Mouse (Mus musculus) forebrain, embryonic 13.5 days (tissue): ENCODE measurements around the gene Med13l. TPM values are rescaled to one million over a fixed set of nuclear protein-coding genes. Genes with fewer than 3 reads are reported as not detected.

ENCODE experiments used
- ATAC-seq: fragments of 200-750 bp; cut with Nextera tagmentation; 2 replicates; pipeline ENCODE4 v1.8.0; 2017
- H3K27ac ChIP-seq: fragments of 300-500 bp; sonication (generic); 2 replicates; pipeline ENCODE4 v1.5.1; 2015; ENCODE audit warnings: inconsistent platforms, mild to moderate bottlenecking, moderate library complexity
- H3K27me3 ChIP-seq: fragments of 300-500 bp; sonication (generic); 2 replicates; pipeline ENCODE4 v1.6.1; 2015; ENCODE audit warnings: mild to moderate bottlenecking, inconsistent platforms
- H3K36me3 ChIP-seq: fragments of 300-500 bp; sonication (generic); 2 replicates; pipeline ENCODE4 v1.6.1; 2015; ENCODE audit warnings: mild to moderate bottlenecking, inconsistent platforms; ENCODE audit not compliant: poor library complexity, severe bottlenecking
- H3K4me1 ChIP-seq: fragments of 300-500 bp; sonication (generic); 2 replicates; pipeline ENCODE4 v1.6.1; 2015; ENCODE audit warnings: inconsistent platforms
- H3K4me2 ChIP-seq: fragments of 300-500 bp; sonication (generic); 2 replicates; pipeline ENCODE4 v1.6.1; 2015; ENCODE audit warnings: inconsistent platforms, mild to moderate bottlenecking, moderate library complexity
- H3K4me3 ChIP-seq: fragments of 300-500 bp; sonication (generic); 2 replicates; pipeline ENCODE4 v1.5.1; 2015; ENCODE audit warnings: mild to moderate bottlenecking, inconsistent platforms
- H3K9ac ChIP-seq: fragments of 300-500 bp; sonication (generic); 2 replicates; pipeline ENCODE4 v1.6.1; 2015; ENCODE audit warnings: mild to moderate bottlenecking, inconsistent platforms
- H3K9me3 ChIP-seq: fragments of 300-500 bp; sonication (generic); replicated peaks from 2 replicates; pipeline ENCODE4 v1.6.1; 2016; ENCODE audit warnings: inconsistent platforms
- WGBS: fragments of 180-500 bp; shearing (Covaris S2); methylation state at CpG from one replicate; pipeline ENCODE4 v1.1.7; 2015; 5-methylcytosine and 5-hydroxymethylcytosine counted together
- polyA plus RNA-seq: library from polyadenylated mRNA; unstranded; fragments of >200 nt; fragmentation: Nextera tagmentation; extraction: Ambion mirVana; gene quantifications from 2 replicates; pipeline ENCODE4 v1.2.1, GENCODE M21; 2015

The Med13l gene
- polyA plus RNA-seq, 1 experiment from 2014 or later: 17.8 TPM

DNA sequence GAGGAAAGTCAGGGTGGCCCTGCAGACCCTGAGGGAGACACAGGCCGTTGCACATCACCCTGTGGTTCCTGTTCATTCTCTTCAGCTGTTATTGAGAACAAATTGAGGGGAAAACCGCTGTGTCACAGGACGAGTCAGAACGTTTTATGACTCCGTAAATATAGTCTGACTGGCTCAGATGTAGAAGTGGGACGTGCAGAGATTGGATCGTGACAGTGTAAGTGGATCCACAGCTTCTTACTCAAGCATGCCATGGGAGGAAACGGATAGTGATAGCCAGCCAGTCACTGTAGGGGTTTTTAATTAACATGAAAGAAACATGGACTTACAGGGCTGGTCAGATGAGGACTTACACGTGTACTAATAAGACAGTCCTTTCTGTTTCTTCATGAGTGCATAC, 174.0 kb downstream of the Med13l start:
- no peaks in the 10 kb centered on the region for H3K27me3 ChIP-seq
- no peak overlapping the region for H3K27ac ChIP-seq
- H3K9ac ChIP-seq: no peak overlapping the region
- no peak overlapping the region for H3K4me2 ChIP-seq
- no peaks in the 10 kb centered on the region for H3K9me3 ChIP-seq
- H3K4me1 ChIP-seq: peaks cover 4% of the 10 kb centered on the region; the same call in 1 of the 2 replicates
- WGBS: 78% methylated on average over 9 of the region's 9 CpGs
- no peak overlapping the region for H3K4me3 ChIP-seq
- peaks cover 75% of the 10 kb centered on the region for H3K36me3 ChIP-seq
- no peak for ATAC-seq

DNA sequence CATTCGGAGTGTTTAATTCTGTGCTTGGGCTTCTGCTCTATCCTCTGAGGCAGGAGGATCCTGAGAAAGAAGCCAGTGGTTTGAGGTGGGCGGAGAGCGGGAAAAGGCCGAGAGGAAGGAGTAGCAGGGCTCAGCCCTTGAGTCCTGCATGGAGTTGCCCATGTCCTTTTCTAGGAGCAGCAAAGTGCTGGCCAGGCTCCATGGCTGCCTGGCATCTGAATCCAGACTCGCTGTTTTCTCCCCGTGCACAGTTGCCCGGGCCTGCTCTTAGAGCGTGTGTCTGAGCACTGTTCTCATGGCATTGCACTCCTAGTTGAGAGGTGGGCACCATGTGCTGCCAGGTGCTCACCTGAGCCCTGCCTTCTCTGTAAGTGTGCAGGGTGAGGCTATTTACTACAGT, 175.3 kb downstream of the Med13l start:
- H3K27ac ChIP-seq: no peak overlapping the region
- H3K4me3 ChIP-seq: no peak overlapping the region
- 94% methylated on average over 8 of the region's 8 CpGs for WGBS
- peaks cover 4% of the 10 kb centered on the region; the same call in 1 of the 2 replicates for H3K4me1 ChIP-seq
- ATAC-seq: no peak
- H3K27me3 ChIP-seq: no peaks in the 10 kb centered on the region
- peaks cover 76% of the 10 kb centered on the region for H3K36me3 ChIP-seq
- H3K9me3 ChIP-seq: peaks cover 9% of the 10 kb centered on the region
- H3K4me2 ChIP-seq: no peak overlapping the region
- no peak overlapping the region for H3K9ac ChIP-seq

DNA sequence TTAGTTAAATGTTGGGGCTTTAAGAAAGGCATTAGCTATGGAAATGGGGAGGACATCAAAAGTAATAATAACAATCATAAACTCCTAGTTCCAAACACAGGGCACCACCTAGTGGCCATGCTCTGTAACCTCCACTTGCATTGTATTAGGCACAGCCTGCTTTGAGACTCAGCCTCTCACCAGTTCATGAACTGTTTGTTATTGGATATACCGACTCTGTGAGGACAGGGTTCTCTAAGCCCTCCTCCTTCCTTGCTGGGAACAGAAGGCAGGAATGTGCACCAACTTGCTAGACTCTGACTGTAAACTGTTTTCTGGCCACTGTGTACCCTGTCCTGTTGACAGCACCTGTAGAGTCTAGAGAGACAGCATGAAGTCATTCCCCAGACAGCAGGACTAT, 177.1 kb downstream of the Med13l start:
- H3K9me3 ChIP-seq: peaks cover 9% of the 10 kb centered on the region
- no peaks in the 10 kb centered on the region for H3K4me1 ChIP-seq
- H3K4me2 ChIP-seq: no peak overlapping the region
- no peak overlapping the region for H3K9ac ChIP-seq
- H3K4me3 ChIP-seq: no peak overlapping the region
- 59% methylated on average over 1 of the region's 1 CpGs for WGBS
- peaks cover 80% of the 10 kb centered on the region for H3K36me3 ChIP-seq
- H3K27me3 ChIP-seq: no peaks in the 10 kb centered on the region
- no peak overlapping the region for H3K27ac ChIP-seq
- ATAC-seq: peak; percentile 65

DNA sequence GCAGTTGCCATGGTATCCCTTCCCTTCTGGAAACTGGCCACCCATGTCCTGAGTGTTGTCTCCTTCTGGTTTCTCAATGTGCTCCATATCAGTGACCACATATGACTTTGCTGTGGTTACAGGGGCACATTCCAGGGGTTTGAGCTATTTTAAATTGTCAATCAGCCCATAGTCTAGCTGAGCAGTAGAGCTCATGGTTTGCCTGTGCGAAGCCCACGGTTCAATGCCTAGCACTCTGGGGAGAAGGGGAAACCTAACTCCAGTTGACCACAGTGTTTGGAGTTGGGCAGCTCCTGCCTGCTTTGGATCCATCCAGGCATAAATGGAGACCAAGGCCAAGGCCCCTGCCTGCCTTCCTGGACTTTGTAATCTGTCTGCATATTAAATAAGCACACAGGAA, 182.6 kb downstream of the Med13l start:
- ATAC-seq: no peak
- Histone ChIP-seq H3K4me3 (no peak overlapping the region), H3K4me2 (no peak overlapping the region), H3K27ac (no peak overlapping the region), H3K36me3 (peaks cover 93% of the 10 kb centered on the region), H3K9me3 (peaks cover 9% of the 10 kb centered on the region), H3K9ac (no peak overlapping the region), H3K27me3 (no peaks in the 10 kb centered on the region), H3K4me1 (no peaks in the 10 kb centered on the region)
- WGBS: 94% methylated on average over 2 of the region's 2 CpGs

DNA sequence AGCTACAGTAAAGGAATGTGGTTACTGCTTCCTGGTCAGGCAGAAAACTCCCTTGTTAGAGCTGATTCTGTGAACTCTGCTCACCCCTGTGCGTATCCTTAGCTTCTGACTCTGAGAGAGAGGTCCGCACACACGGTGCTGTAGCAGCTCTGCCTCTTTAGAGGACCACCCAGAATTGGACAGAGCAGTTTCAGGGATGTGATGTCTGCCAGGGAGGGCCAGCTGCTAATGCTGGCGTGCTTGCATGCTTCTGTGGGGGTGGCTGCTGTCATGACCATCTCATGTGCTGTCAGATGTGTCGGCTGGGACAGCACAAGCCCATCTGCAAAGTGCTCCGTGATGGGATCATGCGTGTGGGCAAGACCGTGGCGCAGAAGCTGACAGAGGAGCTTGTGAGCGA, 186.5 kb downstream of the Med13l start:
- no peak overlapping the region for H3K9ac ChIP-seq
- H3K36me3 ChIP-seq: peaks cover 91% of the 10 kb centered on the region
- WGBS: 90% methylated on average over 10 of the region's 10 CpGs
- no peaks in the 10 kb centered on the region for H3K27me3 ChIP-seq
- H3K9me3 ChIP-seq: no peaks in the 10 kb centered on the region
- H3K27ac ChIP-seq: no peak overlapping the region
- 0 out of 2 replicates have a peak, but pooled peaks cover 8% of the 10 kb centered on the region for H3K4me1 ChIP-seq
- H3K4me3 ChIP-seq: no peak overlapping the region
- no peak overlapping the region for H3K4me2 ChIP-seq
- no peak for ATAC-seq

DNA sequence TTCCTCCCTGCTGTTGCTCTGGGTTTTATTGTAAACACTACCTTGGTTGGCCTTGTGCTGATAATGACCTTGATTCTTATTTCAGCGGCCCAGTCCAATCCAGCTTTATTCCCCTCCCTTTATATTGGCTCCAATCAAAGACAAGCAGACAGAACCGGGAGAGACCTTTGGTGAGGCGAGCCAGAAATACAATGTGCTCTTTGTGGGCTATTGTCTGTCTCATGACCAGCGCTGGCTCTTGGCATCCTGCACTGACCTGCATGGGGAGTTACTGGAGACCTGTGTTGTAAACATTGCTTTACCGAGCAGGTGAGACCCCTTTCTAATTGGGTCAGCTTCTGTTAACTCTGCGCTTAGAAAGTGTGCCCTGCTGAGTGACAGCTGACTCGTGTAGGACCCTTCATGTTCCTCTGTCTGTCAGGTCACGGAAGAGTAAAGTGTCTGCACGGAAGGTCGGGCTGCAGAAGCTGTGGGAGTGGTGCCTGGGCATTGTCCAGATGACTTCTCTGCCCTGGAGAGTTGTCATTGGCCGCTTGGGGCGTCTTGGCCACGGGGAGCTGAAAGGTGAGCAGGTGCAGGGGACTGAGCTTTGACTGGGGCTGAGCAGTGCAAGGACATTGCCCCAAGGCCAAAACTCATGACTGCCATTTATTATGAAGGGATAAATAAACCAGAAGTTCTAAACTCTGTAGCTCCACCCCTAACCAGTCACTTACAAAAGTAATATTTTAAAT, 191.1 kb downstream of the Med13l start:
- Histone ChIP-seq H3K9me3 (no peaks in the 10 kb centered on the region), H3K9ac (no peak overlapping the region), H3K4me3 (no peak overlapping the region), H3K27ac (no peak overlapping the region), H3K36me3 (peaks cover 92% of the 10 kb centered on the region), H3K4me1 (peaks cover 25% of the 10 kb centered on the region), H3K4me2 (no peak overlapping the region), H3K27me3 (no peaks in the 10 kb centered on the region)
- WGBS: 58% methylated on average over 13 of the region's 13 CpGs
- ATAC-seq: no peak

DNA sequence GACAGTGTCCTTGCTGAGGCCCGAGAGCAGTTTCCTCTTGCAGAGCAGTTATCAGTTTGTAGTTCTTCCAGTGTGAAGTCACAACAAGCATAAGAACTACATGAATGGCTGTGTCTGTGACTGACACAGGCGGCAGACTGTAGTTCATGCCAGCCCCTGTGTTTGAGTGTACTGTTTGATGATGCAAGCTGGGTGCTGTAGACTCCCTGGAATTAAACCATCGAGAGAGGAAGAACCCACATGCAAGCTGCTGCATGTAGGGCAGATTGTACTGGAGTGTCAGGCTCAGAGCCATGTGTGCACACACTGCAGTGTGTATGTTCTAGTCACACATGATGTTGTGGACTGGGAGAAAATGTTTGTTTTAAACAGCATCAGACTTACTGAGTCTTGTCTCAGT, 192.4 kb downstream of the Med13l start:
- peak overlapping the region; percentile 31; the same call in 1 of the 2 replicates for H3K27ac ChIP-seq
- 86% methylated on average over 3 of the region's 3 CpGs for WGBS

DNA sequence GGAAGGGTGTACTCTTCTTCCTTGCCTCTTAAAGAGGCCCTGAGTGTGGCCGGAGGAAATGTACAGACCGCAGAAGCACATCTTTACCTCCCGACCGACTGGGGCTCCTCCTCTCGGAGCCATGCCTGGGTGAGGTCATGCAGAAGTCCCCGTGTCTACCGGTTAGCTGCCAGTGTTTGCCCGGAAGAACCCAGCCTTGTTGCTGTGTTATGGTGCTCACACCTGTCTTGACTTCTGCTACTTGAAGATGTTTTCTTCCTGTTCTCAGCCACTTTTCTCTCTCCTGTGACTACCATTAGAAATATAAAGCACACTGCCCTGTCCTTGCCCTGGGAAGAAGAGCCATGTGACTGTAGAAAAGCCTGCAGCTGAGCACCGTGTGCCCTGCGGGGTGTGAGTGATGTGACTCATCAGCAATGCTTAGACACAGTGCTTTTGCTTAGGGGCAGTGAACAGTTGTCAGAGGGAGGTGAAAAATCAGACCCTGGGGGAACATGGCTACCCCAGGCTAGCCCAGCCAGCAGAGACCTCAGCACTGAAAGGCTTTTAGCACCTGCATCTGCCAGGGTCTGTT, 193.1 kb downstream of the Med13l start:
- Histone ChIP-seq H3K9me3 (no peaks in the 10 kb centered on the region), H3K4me1 (peaks cover 25% of the 10 kb centered on the region), H3K9ac (no peak overlapping the region), H3K27me3 (no peaks in the 10 kb centered on the region), H3K4me2 (no peak overlapping the region), H3K27ac (peak overlapping the region; percentile 63), H3K36me3 (peaks cover 96% of the 10 kb centered on the region), H3K4me3 (no peak overlapping the region)
- ATAC-seq: no peak
- WGBS: 78% methylated on average over 10 of the region's 10 CpGs

More for the DNA sequence above, 192.4 kb downstream of the Med13l start:
- H3K9me3 ChIP-seq: no peaks in the 10 kb centered on the region
- no peak overlapping the region for H3K4me2 ChIP-seq
- no peak overlapping the region for H3K4me3 ChIP-seq
- 0 out of 2 replicates have a peak overlapping the region, but pooled peaks have one; percentile 0 for H3K9ac ChIP-seq
- peaks cover 25% of the 10 kb centered on the region for H3K4me1 ChIP-seq
- no peak for ATAC-seq
- H3K36me3 ChIP-seq: peaks cover 93% of the 10 kb centered on the region
- no peaks in the 10 kb centered on the region for H3K27me3 ChIP-seq

DNA sequence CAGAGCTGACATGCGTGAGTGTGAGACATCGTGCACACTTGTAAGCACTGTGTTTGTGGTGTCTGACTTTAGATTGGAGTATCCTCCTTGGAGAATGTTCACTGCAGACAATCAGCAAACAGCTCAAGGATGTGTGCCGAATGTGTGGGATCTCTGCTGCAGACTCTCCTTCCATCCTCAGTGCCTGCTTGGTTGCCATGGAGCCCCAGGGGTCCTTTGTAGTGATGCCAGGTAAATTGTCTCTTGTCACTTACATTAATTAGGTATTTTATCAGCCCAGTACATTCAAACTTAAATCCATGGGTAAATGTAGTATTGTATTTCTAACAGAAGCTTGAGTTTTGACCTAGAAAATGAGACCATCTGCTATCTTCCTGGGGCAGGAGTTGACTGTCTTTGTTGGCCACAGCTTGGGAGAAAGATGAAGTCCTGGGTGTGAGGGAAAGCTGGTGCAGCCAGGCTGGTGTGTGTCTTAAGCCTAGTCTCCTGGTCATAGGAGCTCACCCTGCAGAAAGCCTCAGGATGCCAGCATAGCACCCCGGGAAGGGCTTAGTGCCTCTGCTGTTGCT, 193.8 kb downstream of the Med13l start:
- Histone ChIP-seq H3K4me1 (peaks cover 25% of the 10 kb centered on the region), H3K9ac (no peak overlapping the region), H3K4me2 (no peak overlapping the region), H3K27ac (peak overlapping the region; percentile 63), H3K36me3 (peaks cover 96% of the 10 kb centered on the region), H3K9me3 (no peaks in the 10 kb centered on the region), H3K4me3 (no peak overlapping the region), H3K27me3 (no peaks in the 10 kb centered on the region)
- ATAC-seq: no peak
- WGBS: 51% methylated on average over 4 of the region's 4 CpGs

DNA sequence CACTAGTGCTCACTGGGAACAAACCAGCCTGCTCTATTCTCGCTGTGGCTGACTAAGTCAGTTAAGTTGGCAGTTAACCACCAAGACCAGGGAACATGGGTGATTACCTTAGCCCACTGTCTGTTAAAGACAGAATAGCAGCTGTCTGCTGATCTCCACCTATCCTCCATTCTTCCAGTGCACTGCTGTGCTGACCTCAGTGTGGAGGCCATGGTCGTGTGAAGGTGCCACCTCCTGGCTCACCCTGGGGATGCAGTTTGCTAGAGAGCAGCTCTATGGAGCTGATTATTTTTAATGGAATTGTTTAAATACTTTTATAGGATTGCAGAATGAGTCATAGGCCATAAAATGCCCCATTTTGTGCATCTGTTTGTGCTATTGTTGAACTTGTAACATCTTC, 195.6 kb downstream of the Med13l start:
- Histone ChIP-seq H3K27ac (no peak overlapping the region), H3K36me3 (peaks cover 96% of the 10 kb centered on the region), H3K4me3 (no peak overlapping the region), H3K4me2 (no peak overlapping the region), H3K4me1 (peaks cover 21% of the 10 kb centered on the region), H3K9me3 (no peaks in the 10 kb centered on the region), H3K9ac (no peak overlapping the region), H3K27me3 (no peaks in the 10 kb centered on the region)
- ATAC-seq: no peak
- WGBS: 74% methylated on average over 2 of the region's 2 CpGs

DNA sequence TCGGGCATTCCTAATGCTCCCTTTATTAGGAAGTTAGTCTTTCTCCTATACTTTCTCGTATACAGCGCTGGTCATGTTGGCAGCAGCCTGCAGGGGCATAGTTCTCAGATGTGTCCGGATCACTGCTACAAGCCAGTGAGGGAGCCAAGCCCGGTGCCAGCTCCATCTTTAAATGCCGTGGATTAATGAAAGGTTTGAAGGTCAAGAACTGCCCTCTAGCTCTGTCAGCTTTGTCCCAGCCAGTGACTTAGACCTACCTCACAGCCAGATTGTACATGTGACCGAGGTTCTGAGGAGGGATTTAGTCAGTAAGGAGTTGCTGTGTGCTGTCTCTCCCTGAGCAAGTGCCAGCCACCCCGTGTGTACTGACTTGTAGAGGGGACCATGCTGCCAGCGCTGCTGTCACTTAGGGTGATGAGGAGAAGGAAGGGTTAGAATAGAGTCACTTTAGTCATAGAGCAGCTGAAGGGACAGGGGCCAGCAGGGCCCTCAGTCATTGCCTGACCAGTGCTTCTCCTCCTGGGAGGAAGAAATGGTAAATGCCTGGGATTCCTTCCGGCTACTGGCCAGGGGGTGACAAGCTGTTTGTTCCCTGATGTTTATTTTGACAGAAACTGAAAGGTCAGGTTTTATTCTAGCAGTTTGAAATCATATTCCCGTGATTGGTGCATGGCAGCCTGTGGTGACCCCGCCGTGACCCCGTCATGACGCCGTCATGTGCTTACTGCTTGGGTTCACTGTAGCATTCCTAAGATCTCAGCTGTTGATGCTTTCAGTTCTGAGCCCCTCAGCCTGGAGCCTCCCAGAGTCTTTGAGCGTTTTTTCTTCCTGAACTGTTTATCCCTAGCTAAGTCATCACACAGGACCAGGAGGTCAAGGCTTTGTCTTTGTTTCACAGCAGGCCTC, 197.2 kb downstream of the Med13l start:
- H3K27ac ChIP-seq: no peak overlapping the region
- no peak overlapping the region for H3K9ac ChIP-seq
- ATAC-seq: no peak
- H3K36me3 ChIP-seq: peaks cover 98% of the 10 kb centered on the region
- WGBS: 63% methylated on average over 17 of the region's 17 CpGs
- no peaks in the 10 kb centered on the region for H3K27me3 ChIP-seq
- no peak overlapping the region for H3K4me2 ChIP-seq
- H3K9me3 ChIP-seq: no peaks in the 10 kb centered on the region
- peaks cover 17% of the 10 kb centered on the region for H3K4me1 ChIP-seq
- H3K4me3 ChIP-seq: no peak overlapping the region

DNA sequence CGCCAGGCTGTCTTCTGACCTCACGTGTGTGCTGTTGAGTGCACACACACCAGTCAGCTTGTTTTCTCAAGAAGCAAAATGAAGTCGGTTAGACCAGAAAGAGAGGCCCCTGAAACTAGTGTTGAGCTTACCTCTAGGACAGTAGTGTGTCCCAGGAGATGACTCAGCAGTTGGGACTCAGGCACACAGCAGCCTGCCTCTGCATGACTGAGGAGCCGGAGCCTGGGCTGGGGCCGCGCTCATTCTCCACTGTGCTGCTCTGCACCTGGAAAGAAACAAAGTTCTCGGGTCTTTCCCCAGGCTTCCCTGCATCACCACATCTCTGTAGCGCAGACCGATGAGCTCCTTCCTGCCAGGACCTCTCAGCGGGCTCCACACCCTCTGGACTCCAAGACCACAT, 200.5 kb downstream of the Med13l start:
- Histone ChIP-seq H3K9me3 (no peaks in the 10 kb centered on the region), H3K27me3 (no peaks in the 10 kb centered on the region), H3K4me1 (no peaks in the 10 kb centered on the region), H3K36me3 (peaks cover 85% of the 10 kb centered on the region), H3K4me3 (no peak overlapping the region), H3K27ac (no peak overlapping the region), H3K9ac (no peak overlapping the region), H3K4me2 (no peak overlapping the region)
- 87% methylated on average over 10 of the region's 10 CpGs for WGBS
- no peak for ATAC-seq
